Mouse (Mus musculus) thymus, postnatal 36 days (tissue): Measurements from ENCODE around the gene Pias1.

Experiments used
- DNase-seq, 2 experiments: peaks; one replicate each; pipeline ENCODE4 v3.0.0; 2022; ENCODE audit warnings: mixed read lengths in 2 of 2

Gene Pias1

DNA sequence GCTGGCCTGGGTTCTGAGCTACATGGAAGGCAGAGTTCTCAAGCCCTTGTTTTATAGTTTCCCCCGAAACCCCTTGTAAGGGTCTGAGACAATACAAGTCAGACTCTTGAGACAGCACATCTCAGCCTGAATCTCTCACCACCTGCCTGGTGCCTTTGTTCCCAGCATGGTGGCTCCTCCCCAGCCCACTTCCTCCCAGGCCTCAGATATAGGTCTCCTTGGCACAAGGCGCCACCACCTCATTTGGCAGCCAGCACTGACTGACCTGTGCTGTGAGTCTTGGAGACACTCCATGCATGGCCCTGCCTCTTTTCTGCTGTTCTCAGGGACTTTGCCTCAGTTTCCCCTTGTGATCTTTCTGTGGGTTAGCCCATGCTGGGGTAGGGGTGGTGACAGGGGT, 136.2 kb downstream of the Pias1 start:
- DNase-seq = peak; percentile 72 to 83

DNA sequence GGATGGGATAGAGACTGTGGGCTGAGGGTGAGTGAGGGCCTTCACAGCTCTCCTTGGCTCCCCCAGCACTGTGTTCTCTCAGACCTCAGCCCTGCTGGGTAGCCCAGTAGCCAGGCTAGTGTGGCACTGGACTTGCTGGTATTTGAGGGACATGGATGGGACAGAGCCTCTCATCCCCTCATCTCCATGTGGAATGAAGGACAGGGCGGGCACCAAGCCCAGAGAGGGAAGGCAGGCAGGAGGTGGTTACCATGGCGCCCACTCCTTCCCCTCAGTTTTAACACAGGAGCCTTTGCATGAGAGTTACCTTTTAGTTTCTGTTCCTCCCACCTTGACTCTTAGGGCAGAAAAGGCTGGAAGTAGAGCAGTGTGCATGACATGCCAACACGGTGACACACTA, 139.1 kb downstream of the Pias1 start:
- DNase-seq = no peak

GRCm38 (mm10) chr9:62847694-62848093, 140.0 kb downstream of the Pias1 start:
- peak; percentile 82 to 84 for DNase-seq

- DNase-seq = no peak
These were observed 143.3 kb downstream of the Pias1 start for GRCm38 (mm10) chr9:62844461-62844860.

DNA sequence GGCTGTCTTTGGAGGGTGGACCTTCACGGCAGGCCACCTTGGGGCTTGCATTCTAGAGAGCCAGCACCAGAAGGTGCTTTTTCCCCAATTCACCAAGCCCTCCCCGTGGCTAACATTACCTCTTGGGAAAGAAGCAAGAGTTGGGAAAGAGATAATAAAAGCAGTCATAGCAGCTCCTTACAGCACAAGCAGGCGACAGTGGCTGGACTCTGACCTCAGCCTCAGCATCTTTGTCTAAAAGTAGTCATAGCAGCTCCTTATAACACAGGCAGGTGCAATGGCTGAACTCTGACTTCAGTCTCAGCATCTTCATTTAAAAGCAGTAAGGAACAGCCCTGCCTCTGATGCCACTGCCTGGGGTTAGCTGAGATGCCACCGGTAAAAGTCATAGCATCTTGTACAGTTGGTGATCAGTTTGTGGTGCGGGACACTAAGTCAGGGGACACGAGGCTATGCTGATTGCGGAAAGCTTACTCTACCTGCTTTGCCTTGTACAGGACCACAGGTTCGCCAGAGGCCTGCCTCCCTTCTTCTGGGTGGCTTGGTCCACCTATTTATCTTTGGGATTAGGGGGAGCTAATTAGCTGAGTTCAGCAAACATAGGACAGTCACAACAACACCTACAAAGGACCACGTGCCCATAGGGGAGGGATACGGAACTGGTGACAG, 144.2 kb downstream of the Pias1 start:
- no peak for DNase-seq

DNA sequence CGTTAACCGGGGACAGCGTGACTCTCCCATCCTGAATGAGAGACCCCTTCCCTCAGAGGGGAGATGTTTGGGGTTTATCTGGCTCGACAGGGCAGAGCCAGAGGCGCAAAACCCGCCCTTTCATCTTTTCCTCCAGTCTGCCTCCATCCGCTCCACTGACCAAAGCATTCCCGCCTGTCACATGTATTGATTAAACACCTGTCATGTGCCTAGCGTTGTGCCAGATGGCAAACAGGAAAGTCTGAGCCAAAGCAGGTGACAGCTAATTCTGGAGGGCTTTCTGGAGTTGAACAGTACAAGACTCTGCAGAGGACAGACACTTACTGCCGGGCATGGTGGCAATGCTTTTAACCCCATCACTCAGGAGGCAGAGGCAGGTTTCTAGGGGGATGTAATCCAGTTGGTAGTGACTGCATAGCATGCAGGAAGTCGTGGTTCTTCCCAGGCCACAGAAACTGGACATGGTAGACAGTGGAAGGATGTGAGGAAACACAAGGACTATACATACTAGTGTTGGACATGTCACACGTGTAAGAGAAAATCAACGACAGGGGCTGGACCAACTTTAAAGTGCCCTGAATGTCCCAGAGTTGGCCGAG, 148.5 kb downstream of the Pias1 start:
- DNase-seq = no peak

DNA sequence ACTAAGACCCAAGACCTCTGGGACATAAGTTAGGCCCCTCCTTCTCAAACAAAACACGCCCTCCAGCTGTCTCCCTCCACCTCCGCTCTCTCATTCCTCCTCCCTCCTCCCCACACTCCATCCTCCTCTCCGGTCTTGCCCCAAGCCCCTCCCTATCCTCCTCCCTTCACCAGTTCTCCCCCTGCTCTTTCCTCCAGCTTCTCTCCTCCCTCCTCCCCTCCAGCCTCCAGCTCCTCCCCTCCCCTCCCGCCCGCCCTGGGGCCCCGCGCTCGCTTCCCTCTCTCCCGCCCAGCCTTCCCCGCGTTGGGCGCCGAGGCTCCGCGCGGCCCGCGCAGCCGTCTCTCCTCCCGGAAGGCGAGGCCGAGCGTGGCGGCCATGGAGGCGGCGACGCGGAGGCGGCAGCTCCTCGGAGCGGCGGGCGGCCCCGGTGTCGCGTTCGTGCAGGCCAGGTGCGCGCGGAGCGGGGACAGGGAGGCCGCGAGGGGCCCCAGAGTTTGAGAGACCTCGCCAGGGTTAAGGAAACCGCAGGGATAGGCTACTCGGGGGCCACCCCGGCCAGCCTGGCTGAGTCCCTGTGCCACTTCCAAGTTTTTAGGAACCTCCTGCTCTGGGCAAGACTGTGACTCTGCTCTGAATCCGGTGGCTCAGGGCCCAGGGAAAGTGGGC, 149.1 kb downstream of the Pias1 start, which contains the start of gene Cln6:
Gene Cln6, plus strand, starts transcription at position 280 of the 666 bp plus-strand sequence.
- DNase-seq = peak; percentile 74 to 84

DNA sequence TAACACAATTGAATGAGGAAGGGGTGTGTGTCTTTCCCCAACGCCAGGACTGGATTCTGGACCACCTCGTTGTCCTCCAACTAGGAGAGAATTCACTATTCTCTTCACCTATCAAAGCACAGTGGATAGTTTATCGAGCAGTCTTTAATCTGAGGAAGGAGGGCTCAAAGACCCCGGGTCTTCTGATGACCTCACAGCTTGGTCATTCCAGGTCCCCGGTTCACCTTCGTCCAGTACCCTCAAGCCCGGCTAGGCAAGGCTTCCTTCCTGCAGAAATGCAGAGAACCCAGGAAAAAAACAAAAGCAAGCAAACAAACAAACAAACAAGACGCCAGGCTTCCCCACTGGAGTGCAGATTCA, 149.6 kb downstream of the Pias1 start:
- no peak for DNase-seq

DNA sequence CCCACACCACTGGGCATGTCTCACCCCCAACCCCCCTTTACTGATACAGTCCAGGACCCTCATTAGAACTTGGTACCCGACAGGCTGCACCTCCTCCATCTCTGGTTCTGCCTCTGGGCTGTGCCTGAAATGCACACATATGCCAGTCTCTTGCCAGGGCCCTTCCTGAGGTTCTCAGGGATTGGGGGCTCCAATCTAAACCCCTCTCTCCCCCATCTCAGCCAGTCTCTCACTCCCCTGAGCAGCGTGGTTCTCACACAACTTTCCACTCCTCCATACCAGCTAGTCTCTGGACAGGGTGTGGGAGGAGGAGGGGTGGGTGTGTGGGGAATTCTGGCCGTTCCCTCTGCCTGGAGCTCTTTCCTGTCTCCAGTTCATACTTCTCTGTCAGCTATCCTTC, 150.1 kb downstream of the Pias1 start:
- no peak for DNase-seq

GRCm38 (mm10) chr9:62835705-62836446, 151.8 kb downstream of the Pias1 start:
- DNase-seq = no peak

DNA sequence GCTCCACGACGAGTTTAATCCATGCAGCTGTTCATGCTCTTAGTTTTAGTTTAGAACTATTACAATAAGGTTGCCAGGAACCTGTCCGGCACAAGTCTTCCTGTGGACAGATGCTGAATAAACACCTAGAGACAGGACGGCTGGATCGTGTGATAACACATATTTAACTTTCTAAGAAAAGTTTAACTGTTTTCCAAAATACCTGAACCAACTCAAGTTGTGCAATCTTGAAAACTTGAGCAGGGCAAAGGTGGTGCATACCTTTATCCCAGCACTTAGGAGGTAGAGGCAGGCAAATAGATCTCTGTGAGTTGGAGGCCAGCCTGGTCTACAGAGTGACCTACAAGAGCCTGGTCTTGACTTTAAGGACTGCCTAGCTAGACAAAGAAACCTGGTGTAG, 152.8 kb downstream of the Pias1 start:
- DNase-seq = no peak

DNA sequence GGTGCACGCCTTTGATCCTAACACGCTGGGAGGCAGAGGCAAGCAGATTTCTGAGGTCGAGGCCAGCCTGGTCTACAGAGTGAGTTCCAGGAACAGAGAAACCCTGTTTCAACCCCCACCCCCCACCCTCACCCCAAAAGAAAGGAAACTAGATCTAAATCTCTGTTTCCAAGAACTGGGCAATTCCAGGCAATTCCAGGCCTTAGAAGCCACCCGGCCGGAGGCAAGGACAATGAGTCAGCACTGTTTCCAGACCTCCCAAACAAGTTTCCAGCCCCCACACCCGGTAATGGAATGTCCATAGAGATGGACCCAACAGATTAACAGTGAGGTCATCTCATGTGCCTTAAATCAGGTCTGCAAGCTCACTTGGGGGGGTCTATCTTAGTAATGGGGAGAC, 157.8 kb downstream of the Pias1 start:
- DNase-seq = no peak

- peak; percentile 88 to 89 for DNase-seq
These were observed 159.1 kb downstream of the Pias1 start for GRCm38 (mm10) chr9:62828662-62829086.
